Mouse (Mus musculus) CH12.LX (cell line): Measurements from ENCODE around the gene Tubb1. TPM values are rescaled to one million over a fixed set of nuclear protein-coding genes. Genes with fewer than 3 reads are reported as not detected.

Experiments
- DNase-seq: peaks from one replicate; pipeline ENCODE4 v3.0.0-alpha.2; 2013; ENCODE audit errors: extremely low read depth
- H3K27ac ChIP-seq: 2 replicates; pipeline ENCODE4 v1.5.1; 2012; ENCODE audit warnings: low read depth, mild to moderate bottlenecking, control low read depth, moderate library complexity; ENCODE audit not compliant: insufficient read depth
- H3K27me3 ChIP-seq: replicated peaks from 2 replicates; pipeline ENCODE3; 2012; ENCODE audit warnings: inconsistent platforms
- H3K36me3 ChIP-seq, 2 experiments: replicated peaks in 1 of 2; 2 replicates each; pipeline versions ENCODE3 to v1.6.1; 2012; ENCODE audit warnings: inconsistent platforms in 1 of 2, low read length in 1 of 2, mild to moderate bottlenecking in 1 of 2, mixed read lengths in 1 of 2, moderate library complexity in 1 of 2; ENCODE audit not compliant: control insufficient read depth in 1 of 2, insufficient read depth in 1 of 2
- H3K4me1 ChIP-seq, 2 experiments: 2 replicates each; pipeline ENCODE4 v1.6.1; 2012; ENCODE audit warnings: inconsistent platforms in 1 of 2, moderate library complexity in 1 of 2; ENCODE audit not compliant: insufficient read depth in 2 of 2, control insufficient read depth in 1 of 2
- H3K4me2 ChIP-seq: 2 replicates; pipeline ENCODE4 v1.6.1; 2012; ENCODE audit warnings: low read depth, mild to moderate bottlenecking, control low read depth; ENCODE audit not compliant: poor library complexity, insufficient read depth, severe bottlenecking
- H3K4me3 ChIP-seq, 3 experiments: fragments of 150-350 bp in 1 of 3; sonication (generic) in 1 of 3; replicated peaks in 1 of 3; 2 replicates each; pipeline versions ENCODE3 to v1.5.1; 2011 to 2012; ENCODE audit warnings: low read depth in 2 of 3, low read length in 2 of 3, mild to moderate bottlenecking in 2 of 3, moderate library complexity in 2 of 3, control low read depth in 1 of 3, improper control_type of control experiment in 1 of 3, inconsistent platforms in 1 of 3, mixed read lengths in 1 of 3; ENCODE audit not compliant: poor library complexity in 1 of 3
- H3K79me2 ChIP-seq: replicated peaks from 2 replicates; pipeline ENCODE4 v1.6.1; 2012; ENCODE audit warnings: mild to moderate bottlenecking, moderate library complexity; ENCODE audit not compliant: control insufficient read depth, poor library complexity, insufficient read depth, severe bottlenecking; ENCODE audit errors: extremely low read depth
- H3K9ac ChIP-seq: 2 replicates; pipeline ENCODE4 v1.6.1; 2012; ENCODE audit warnings: low read depth, mild to moderate bottlenecking, control low read depth, moderate library complexity; ENCODE audit not compliant: insufficient read depth
- H3K9me3 ChIP-seq: replicated peaks from 2 replicates; pipeline ENCODE3; 2012; ENCODE audit warnings: low read length, inconsistent platforms, mixed read lengths
- BHLHE40 ChIP-seq: IDR thresholded peaks from 2 replicates; pipeline ENCODE4 v1.6.1; 2011; ENCODE audit warnings: mild to moderate bottlenecking, low read depth, low read length, improper control_type of control experiment
- CHD1 ChIP-seq: IDR thresholded peaks from 2 replicates; pipeline ENCODE4 v1.6.1; 2012; ENCODE audit warnings: low read depth, low read length, improper control_type of control experiment, inconsistent platforms
- CHD2 ChIP-seq: IDR thresholded peaks from 2 replicates; pipeline ENCODE4 v1.6.1; 2011; ENCODE audit warnings: low read length, improper control_type of control experiment
- CTCF ChIP-seq, 2 experiments: IDR thresholded peaks in 1 of 2; conservative IDR thresholded peaks in 1 of 2; 2 replicates each; pipeline ENCODE4 v1.5.1; 2011 to 2012; ENCODE audit warnings: low read depth in 2 of 2, low read length in 2 of 2, improper control_type of control experiment in 1 of 2, inconsistent platforms in 1 of 2, mild to moderate bottlenecking in 1 of 2, moderate library complexity in 1 of 2
- E2F4 ChIP-seq: IDR thresholded peaks from 2 replicates; pipeline ENCODE4 v1.6.1; 2011; ENCODE audit warnings: low read depth, low read length, improper control_type of control experiment; ENCODE audit not compliant: insufficient replicate concordance
- ELF1 ChIP-seq: IDR thresholded peaks from 2 replicates; pipeline ENCODE4 v1.6.1; 2014; ENCODE audit warnings: low read depth, mild to moderate bottlenecking, inconsistent platforms, low read length, improper control_type of control experiment
- EP300 ChIP-seq: IDR thresholded peaks from 2 replicates; pipeline ENCODE4 v1.6.1; 2011; ENCODE audit warnings: low read length, improper control_type of control experiment
- ETS1 ChIP-seq: conservative IDR thresholded peaks from 2 replicates; pipeline ENCODE4 v1.6.1; 2012; ENCODE audit warnings: low read depth, mild to moderate bottlenecking, inconsistent platforms, low read length, improper control_type of control experiment, moderate library complexity
- GABPA ChIP-seq: IDR thresholded peaks from 2 replicates; pipeline ENCODE4 v1.6.1; 2012; ENCODE audit warnings: low read depth, low read length, improper control_type of control experiment, inconsistent platforms; ENCODE audit not compliant: insufficient replicate concordance
- HCFC1 ChIP-seq: IDR thresholded peaks from 2 replicates; pipeline ENCODE4 v1.6.1; 2012; ENCODE audit warnings: low read depth, mild to moderate bottlenecking, inconsistent platforms, low read length, improper control_type of control experiment
- IRF4 ChIP-seq: IDR thresholded peaks from 2 replicates; pipeline ENCODE4 v1.6.1; 2014; ENCODE audit warnings: low read depth, mild to moderate bottlenecking, inconsistent platforms, low read length, improper control_type of control experiment
- JUN ChIP-seq: IDR thresholded peaks from 2 replicates; pipeline ENCODE4 v1.6.1; 2011; ENCODE audit warnings: low read depth, mild to moderate bottlenecking, low read length, improper control_type of control experiment, moderate library complexity; ENCODE audit not compliant: insufficient read depth
- JUND ChIP-seq: conservative IDR thresholded peaks from 2 replicates; pipeline ENCODE4 v1.6.1; 2011; ENCODE audit warnings: low read depth, low read length, improper control_type of control experiment
- MAFK ChIP-seq: IDR thresholded peaks from 2 replicates; pipeline ENCODE4 v1.6.1; 2011; ENCODE audit warnings: low read length, improper control_type of control experiment; ENCODE audit not compliant: insufficient replicate concordance
- MAX ChIP-seq: IDR thresholded peaks from 2 replicates; pipeline ENCODE4 v1.6.1; 2011; ENCODE audit warnings: low read length, improper control_type of control experiment
- MAZ ChIP-seq: IDR thresholded peaks from 2 replicates; pipeline ENCODE4 v1.6.1; 2012; ENCODE audit warnings: low read depth, mild to moderate bottlenecking, inconsistent platforms, low read length, improper control_type of control experiment, moderate library complexity
- MEF2A ChIP-seq: IDR thresholded peaks from 2 replicates; pipeline ENCODE4 v1.6.1; 2014; ENCODE audit warnings: low read depth, mild to moderate bottlenecking, inconsistent platforms, low read length, improper control_type of control experiment, borderline replicate concordance
- MXI1 ChIP-seq: IDR thresholded peaks from 2 replicates; pipeline ENCODE4 v1.6.1; 2011; ENCODE audit warnings: mild to moderate bottlenecking, low read depth, low read length, improper control_type of control experiment
- MYC ChIP-seq: IDR thresholded peaks from 2 replicates; pipeline ENCODE4 v1.6.1; 2011; ENCODE audit warnings: low read depth, mild to moderate bottlenecking, improper control_type of control experiment, low read length
- NELFE ChIP-seq: IDR thresholded peaks from 2 replicates; pipeline ENCODE4 v1.6.1; 2011; ENCODE audit warnings: low read depth, low read length, improper control_type of control experiment
- PAX5 ChIP-seq: IDR thresholded peaks from 2 replicates; pipeline ENCODE4 v1.6.1; 2012; ENCODE audit warnings: low read length, inconsistent platforms, mixed read lengths
- POLR2A ChIP-seq: IDR thresholded peaks from 2 replicates; pipeline ENCODE4 v1.6.1; 2011; ENCODE audit warnings: low read depth, mild to moderate bottlenecking, improper control_type of control experiment, low read length
- RAD21 ChIP-seq: IDR thresholded peaks from 2 replicates; pipeline ENCODE4 v1.6.1; 2011; ENCODE audit warnings: low read depth, mild to moderate bottlenecking, low read length, improper control_type of control experiment, moderate library complexity
- RCOR1 ChIP-seq: conservative IDR thresholded peaks from 2 replicates; pipeline ENCODE4 v1.6.1; 2012; ENCODE audit warnings: low read depth, mild to moderate bottlenecking, inconsistent platforms, low read length, improper control_type of control experiment
- SIN3A ChIP-seq: IDR thresholded peaks from 2 replicates; pipeline ENCODE4 v1.6.1; 2012; ENCODE audit warnings: low read length, improper control_type of control experiment, inconsistent platforms
- SMC3 ChIP-seq: IDR thresholded peaks from 2 replicates; pipeline ENCODE4 v1.6.1; 2011; ENCODE audit warnings: low read depth, low read length, improper control_type of control experiment
- TCF12 ChIP-seq: IDR thresholded peaks from 2 replicates; pipeline ENCODE4 v1.6.1; 2014; ENCODE audit warnings: low read depth, mild to moderate bottlenecking, inconsistent platforms, low read length, improper control_type of control experiment
- UBTF ChIP-seq: IDR thresholded peaks from 2 replicates; pipeline ENCODE4 v1.6.1; 2012; ENCODE audit warnings: low read depth, mild to moderate bottlenecking, inconsistent platforms, low read length, improper control_type of control experiment, moderate library complexity
- USF1 ChIP-seq: IDR thresholded peaks from 2 replicates; pipeline ENCODE4 v1.6.1; 2014; ENCODE audit warnings: low read depth, mild to moderate bottlenecking, inconsistent platforms, low read length, improper control_type of control experiment
- USF2 ChIP-seq: conservative IDR thresholded peaks from 2 replicates; pipeline ENCODE4 v1.6.1; 2011; ENCODE audit warnings: low read depth, low read length, improper control_type of control experiment
- ZKSCAN1 ChIP-seq: IDR thresholded peaks from 2 replicates; pipeline ENCODE4 v1.6.1; 2012; ENCODE audit warnings: low read depth, inconsistent platforms, low read length, improper control_type of control experiment, borderline replicate concordance
- ZMIZ1 ChIP-seq: IDR thresholded peaks from 2 replicates; pipeline ENCODE4 v1.6.1; 2012; ENCODE audit warnings: low read depth, mild to moderate bottlenecking, inconsistent platforms, low read length, improper control_type of control experiment
- ZNF384 ChIP-seq: IDR thresholded peaks from 2 replicates; pipeline ENCODE4 v1.6.1; 2012; ENCODE audit warnings: low read depth, low read length, improper control_type of control experiment, inconsistent platforms
- dilution Hi-C: fragments of 300-500 bp; cut with MboI; formaldehyde crosslinking; loops from 2 replicates; pipeline ENCODE4 v1.14.3; 2020; ENCODE audit warnings: low sequenced_read_pairs; ENCODE audit not compliant: extremely low pct_unique_long_range_greater_than_20kb, extremely low pct_ligation_motif_present
- in situ Hi-C: fragments of 300-500 bp; cut with MboI; formaldehyde crosslinking; loops from 3 replicates; pipeline ENCODE4 v1.14.3; 2019; ENCODE audit warnings: low sequenced_read_pairs, low pct_ligation_motif_present, low pct_unique_long_range_greater_than_20kb, mixed read lengths
- polyA plus RNA-seq: library from polyadenylated mRNA; unstranded; fragments of >175 nt; gene quantifications from 2 replicates; pipeline ENCODE4 v1.2.1, GENCODE M21; 2012; ENCODE audit warnings: low read depth; ENCODE audit not compliant: insufficient read length
- total RNA-seq, 2 experiments: library from RNA; depleted of rRNA; stranded (reverse); fragments of 300-350 nt in 1 of 2; fragments of >200 nt in 1 of 2; gene quantifications; 2 replicates each; pipeline ENCODE4 v1.2.3; 2012 to 2014

Tubb1 gene
- total and polyA plus RNA-seq, 3 experiments: not detected

DNA sequence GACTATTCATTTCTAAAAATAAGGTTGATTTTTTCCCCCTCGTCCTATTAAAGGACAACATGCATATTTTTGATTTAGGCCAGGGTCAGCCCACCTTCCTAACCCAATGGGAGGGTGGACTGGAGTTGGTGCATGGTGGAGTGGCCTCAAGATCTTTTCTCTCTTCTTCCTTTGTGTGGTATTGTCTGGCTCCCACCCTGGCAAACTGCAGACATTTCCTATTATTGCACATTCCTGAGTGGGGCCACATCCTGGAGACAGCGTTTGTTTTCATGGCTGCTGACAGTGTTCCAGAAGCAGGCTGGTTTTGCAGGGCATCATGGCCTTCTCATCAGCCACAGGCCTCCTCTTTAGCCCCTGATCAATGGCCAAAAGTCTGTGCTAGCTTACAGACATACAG lies 7.4 kb upstream of the Tubb1 start:
- in situ Hi-C loops: no loop called here
- no peak overlapping the region for H3K4me3 ChIP-seq
- H3K36me3 ChIP-seq: no peaks in the 10 kb centered on the region
- dilution Hi-C loops: no loop called here
- TF ChIP-seq MYC (no peak), USF1 (no peak), JUN (no peak), ZKSCAN1 (no peak), E2F4 (no peak), USF2 (no peak), MAZ (no peak), MAX (no peak), MXI1 (no peak)
- TF ChIP-seq, all 38 proteins: peak for 0
- Histone ChIP-seq H3K79me2 (peaks cover 7% of the 10 kb centered on the region), H3K27ac (no peak overlapping the region), H3K4me2 (no peak overlapping the region), H3K9me3 (no peaks in the 10 kb centered on the region), H3K9ac (no peak overlapping the region), H3K27me3 (peaks cover 1% of the 10 kb centered on the region), H3K4me1 (peaks cover 29 to 52% of the 10 kb centered on the region in 2 experiments)
- DNase-seq: no peak

- no peaks in the 10 kb centered on the region for H3K36me3 ChIP-seq
- no peaks in the 10 kb centered on the region for H3K9me3 ChIP-seq
- no peak for DNase-seq
- H3K27me3 ChIP-seq: peaks cover 1% of the 10 kb centered on the region
- H3K4me3 ChIP-seq: no peak overlapping the region
- H3K4me1 ChIP-seq: peaks cover 29 to 47% of the 10 kb centered on the region in 2 experiments
- H3K9ac ChIP-seq: no peak overlapping the region
- no peaks in the 10 kb centered on the region for H3K79me2 ChIP-seq
- dilution Hi-C loops (no loop called here), in situ Hi-C loops (no loop called here)
- H3K4me2 ChIP-seq: no peak overlapping the region
- H3K27ac ChIP-seq: no peak overlapping the region
- TF ChIP-seq HCFC1: no peak
- no peak for TF ChIP-seq SMC3
- TF ChIP-seq PAX5: no peak
- TF ChIP-seq ELF1: no peak
- TF ChIP-seq ZKSCAN1: no peak
- 0 out of 2 replicates have a peak, but pooled peaks have one; percentile 23 for TF ChIP-seq EP300
- no peak for TF ChIP-seq USF2
- TF ChIP-seq MEF2A: 0 out of 2 replicates have a peak, but pooled peaks have one; percentile 36
- no peak for TF ChIP-seq UBTF
- TF ChIP-seq BHLHE40: peak; percentile 96
- TF ChIP-seq ZMIZ1: no peak
- TF ChIP-seq JUN: no peak
- TF ChIP-seq MXI1: 0 out of 2 replicates have a peak, but pooled peaks have one; percentile 15
- peak; percentile 55 for TF ChIP-seq IRF4
- TF ChIP-seq NELFE: no peak
- no peak for TF ChIP-seq GABPA
- TF ChIP-seq JUND: no peak
- TF ChIP-seq ZNF384: no peak
- TF ChIP-seq ETS1: peak; percentile 43; the same call in 1 of the 2 replicates
- no peak for TF ChIP-seq CHD1
- 0 out of 2 replicates have a peak, but pooled peaks have one; percentile 60 for TF ChIP-seq MAX
- TF ChIP-seq MAFK: no peak
- peak; percentile 54; the same call in 1 of the 2 replicates for TF ChIP-seq TCF12
- no peak for TF ChIP-seq POLR2A
- no peak for TF ChIP-seq CTCF (conservative IDR thresholded peaks at IDR 0.05 in 1 of 2, IDR thresholded peaks at IDR 0.05 in 1 of 2; ENCODE audit: low read depth in 2 of 2, low read length in 2 of 2)
- no peak for TF ChIP-seq CHD2
- no peak for TF ChIP-seq MAZ
- no peak for TF ChIP-seq RAD21
- TF ChIP-seq SIN3A: 0 out of 2 replicates have a peak, but pooled peaks have one; percentile 28
- TF ChIP-seq E2F4: no peak
- TF ChIP-seq RCOR1: no peak
Observed at GRCm38 (mm10) chr2:174444359-174444758, 6.1 kb upstream of the Tubb1 start.
